Mouse (Mus musculus) ovary, adult 18-20 months (tissue): ENCODE measurements around the gene Mcfd2.

Source experiments
- DNase-seq: peaks from one replicate; pipeline ENCODE4 v3.0.0; 2022; ENCODE audit warnings: low spot score, mixed read lengths

Gene Mcfd2

GRCm38 (mm10) chr17:87236725-87237650, 28.7 kb downstream of the Mcfd2 start:
- no peak for DNase-seq

DNA sequence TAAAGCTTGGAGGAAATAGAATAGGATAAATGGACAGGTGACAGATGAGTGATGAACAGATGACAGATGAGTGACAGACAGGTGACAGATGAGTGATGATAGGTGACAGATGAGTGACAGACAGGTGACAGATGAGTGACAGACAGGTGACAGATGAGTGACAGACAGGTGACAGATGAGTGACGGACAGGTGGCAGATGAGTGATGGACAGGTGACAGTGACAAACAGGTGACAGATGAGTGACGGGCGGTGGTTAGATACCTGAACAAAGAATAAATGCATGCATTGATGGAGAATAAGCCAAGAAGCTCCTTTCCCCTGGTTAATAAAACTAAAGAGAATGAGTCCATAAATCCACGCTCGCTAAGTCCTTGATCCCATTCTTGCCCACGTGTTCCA, 30.7 kb downstream of the Mcfd2 start:
- no peak for DNase-seq

- DNase-seq: no peak
These were observed 37.9 kb downstream of the Mcfd2 start for GRCm38 (mm10) chr17:87227878-87228277.

- DNase-seq: no peak
These were observed 39.6 kb downstream of the Mcfd2 start for GRCm38 (mm10) chr17:87226079-87226640.

- no peak for DNase-seq
These were observed 40.4 kb downstream of the Mcfd2 start for GRCm38 (mm10) chr17:87225384-87225783.

GRCm38 (mm10) chr17:87224461-87224860, 41.3 kb downstream of the Mcfd2 start:
- no peak for DNase-seq

GRCm38 (mm10) chr17:87219456-87219855, 46.3 kb downstream of the Mcfd2 start:
- no peak for DNase-seq

- no peak for DNase-seq
These were observed 51.2 kb downstream of the Mcfd2 start for GRCm38 (mm10) chr17:87214523-87214922.

DNA sequence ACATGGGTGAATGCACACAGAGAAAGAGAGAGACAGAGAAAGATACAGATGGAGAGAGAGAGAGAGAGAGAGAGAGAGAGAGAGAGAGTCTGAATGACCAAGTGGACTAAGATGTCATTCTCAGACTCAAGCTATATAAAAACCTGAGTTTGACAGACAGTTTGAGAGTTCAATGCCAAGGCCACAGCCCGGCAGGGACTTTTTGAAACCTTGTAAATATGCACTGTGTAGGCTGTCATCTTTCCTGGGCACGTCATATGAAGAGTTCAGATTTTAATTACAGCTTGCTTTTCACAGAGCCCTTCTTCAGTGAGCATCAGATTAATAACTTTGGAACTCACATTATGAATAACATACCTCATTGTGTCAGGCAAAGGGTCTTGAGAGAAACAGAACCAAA, 55.2 kb downstream of the Mcfd2 start:
- no peak for DNase-seq

DNA sequence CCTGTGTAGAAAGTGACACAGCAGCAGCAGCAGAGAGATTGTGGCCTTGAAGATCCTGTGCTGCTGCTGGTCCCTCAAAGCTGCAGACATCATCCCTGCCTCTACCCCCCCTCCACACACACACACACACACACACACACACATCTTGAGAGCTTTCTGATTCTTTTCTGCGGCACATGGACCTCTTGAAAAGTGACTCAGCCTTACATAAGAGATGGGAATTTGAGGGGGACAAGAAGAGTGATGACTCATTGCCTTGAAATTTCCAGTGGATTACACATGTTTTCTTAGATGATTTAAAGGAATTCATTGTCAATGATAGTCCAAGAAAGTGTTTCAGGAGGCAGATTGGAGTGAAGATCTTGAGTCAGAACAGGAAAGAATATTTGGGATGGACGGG, 58.9 kb downstream of the Mcfd2 start:
- no peak for DNase-seq
